Mouse (Mus musculus): ENCODE data around the gene Coro1b.

Gene Coro1b

GRCm38 (mm10) chr19:4144550-4145498 lies 3.6 kb upstream of the Coro1b start:
- peak; percentile 44 for DNase-seq

- no peak for DNase-seq
These were observed 2.5 kb upstream of the Coro1b start for GRCm38 (mm10) chr19:4145936-4146335.

DNA sequence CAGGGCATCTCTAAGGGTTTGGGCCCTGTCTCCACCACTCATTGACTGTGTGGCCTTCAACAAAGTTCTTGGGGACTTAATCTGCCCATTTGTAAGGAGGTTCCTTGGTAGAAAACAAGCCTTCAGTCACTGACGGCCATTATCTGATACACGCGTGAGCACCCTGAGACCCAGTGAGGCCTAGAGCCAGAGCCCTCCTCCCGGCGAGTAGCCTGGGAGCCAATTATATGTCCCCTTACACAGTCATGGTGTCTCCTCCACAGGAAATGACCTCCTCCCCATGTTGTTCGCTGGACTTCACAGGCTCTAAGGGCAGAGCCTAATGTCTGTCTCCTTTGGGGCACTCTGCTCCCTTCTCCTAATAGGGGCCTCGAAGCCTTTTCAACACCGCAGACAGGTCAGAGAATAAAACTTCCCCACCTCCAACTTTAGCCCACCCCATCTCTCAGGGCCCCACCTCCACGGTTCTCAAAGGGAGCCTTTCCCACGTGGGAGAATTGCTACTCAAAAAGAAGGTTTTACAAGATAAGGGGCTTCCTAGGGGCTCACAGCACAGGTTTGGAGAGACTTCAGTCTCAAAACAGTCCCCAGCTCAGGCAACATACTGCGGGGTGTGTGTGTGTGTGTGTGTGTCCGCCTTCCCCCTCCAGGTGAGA lies 1.9 kb upstream of the Coro1b start:
- no peak for DNase-seq

- DNase-seq = no peak
These were observed 1.4 kb upstream of the Coro1b start for GRCm38 (mm10) chr19:4147022-4147405.

DNA sequence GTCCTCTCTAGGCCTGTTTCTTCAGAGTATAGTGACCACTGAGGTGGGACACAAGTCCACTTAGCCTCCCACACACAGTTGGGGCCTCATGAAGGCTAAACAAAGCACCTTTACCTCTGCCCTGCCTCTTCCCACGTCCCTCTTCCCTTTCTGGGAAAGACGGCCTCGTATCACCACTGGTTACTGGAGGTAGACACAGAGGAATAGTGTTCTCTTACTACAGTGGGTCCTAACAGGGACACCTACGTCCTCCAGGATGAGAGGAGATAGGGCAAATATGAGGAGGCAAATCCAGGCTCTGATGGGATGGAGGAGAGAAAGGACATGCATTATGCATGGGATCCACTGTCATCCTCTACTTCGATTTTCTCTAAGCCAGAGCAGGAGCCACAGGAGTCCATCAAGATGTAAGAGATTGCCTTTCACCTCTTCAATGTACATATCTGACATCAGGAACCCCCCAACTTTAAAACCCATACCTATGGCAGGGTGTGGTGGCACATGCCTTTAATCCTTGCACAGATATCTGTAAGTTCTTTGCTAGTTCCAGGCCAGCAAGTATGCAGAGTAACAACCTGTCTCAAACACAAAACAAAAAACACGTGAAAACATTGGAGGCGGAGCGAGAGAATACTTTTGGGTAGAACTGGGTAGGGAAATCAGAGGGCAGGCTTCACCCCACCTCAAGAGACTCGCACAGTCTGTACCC lies 483 bp upstream of the Coro1b start:
- no peak for DNase-seq

DNA sequence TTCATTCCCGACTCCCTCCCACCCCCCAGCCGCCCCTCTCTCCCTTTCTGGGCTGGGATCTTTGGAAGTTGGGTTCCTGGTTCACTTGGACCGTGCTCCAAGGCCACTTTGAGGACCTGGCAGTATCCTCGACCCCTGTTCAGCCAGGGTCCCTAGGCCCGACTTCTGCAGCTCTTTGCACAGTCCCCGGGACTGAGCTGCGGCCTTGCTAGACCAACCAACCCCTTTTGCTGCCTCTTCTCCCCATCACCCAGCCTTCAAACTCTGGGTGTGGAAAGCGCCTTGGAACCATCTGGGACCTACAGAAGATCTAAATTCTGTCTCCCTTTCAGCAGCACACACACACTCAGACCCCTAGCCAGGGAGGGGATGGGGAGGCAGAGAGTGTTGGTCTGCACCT lies 400 bp downstream of the Coro1b start:
- DNase-seq = no peak

- DNase-seq = no peak
These were observed 864 bp downstream of the Coro1b start for GRCm38 (mm10) chr19:4149283-4149682.

DNA sequence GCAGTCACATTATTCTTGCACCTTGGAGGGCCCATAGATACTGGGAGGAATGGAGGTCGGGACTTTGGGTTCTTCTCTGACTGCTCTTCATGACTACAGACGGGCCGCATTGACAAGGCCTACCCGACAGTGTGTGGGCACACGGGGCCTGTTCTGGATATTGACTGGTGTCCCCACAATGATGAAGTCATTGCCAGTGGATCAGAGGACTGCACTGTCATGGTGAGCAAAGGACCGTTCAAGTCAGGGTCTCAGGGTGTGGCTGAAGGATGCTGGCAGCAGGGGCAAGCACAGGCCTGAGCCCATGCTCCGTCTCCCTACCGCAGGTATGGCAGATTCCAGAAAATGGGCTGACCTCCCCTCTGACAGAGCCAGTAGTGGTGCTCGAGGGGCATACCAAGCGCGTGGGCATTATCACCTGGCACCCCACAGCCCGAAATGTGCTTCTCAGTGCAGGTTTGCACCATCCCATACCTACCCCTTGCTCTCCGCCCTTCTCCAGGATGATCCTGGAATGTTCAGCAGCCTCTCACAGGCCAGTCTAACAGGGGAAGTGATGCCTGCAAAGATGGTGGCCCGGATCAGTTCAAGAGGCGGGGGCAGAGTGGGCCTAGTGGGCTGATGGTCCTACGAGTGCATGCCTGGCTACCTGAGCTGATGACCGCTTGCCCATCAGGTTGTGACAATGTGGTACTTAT lies 1.5 kb downstream of the Coro1b start:
- no peak for DNase-seq

DNA sequence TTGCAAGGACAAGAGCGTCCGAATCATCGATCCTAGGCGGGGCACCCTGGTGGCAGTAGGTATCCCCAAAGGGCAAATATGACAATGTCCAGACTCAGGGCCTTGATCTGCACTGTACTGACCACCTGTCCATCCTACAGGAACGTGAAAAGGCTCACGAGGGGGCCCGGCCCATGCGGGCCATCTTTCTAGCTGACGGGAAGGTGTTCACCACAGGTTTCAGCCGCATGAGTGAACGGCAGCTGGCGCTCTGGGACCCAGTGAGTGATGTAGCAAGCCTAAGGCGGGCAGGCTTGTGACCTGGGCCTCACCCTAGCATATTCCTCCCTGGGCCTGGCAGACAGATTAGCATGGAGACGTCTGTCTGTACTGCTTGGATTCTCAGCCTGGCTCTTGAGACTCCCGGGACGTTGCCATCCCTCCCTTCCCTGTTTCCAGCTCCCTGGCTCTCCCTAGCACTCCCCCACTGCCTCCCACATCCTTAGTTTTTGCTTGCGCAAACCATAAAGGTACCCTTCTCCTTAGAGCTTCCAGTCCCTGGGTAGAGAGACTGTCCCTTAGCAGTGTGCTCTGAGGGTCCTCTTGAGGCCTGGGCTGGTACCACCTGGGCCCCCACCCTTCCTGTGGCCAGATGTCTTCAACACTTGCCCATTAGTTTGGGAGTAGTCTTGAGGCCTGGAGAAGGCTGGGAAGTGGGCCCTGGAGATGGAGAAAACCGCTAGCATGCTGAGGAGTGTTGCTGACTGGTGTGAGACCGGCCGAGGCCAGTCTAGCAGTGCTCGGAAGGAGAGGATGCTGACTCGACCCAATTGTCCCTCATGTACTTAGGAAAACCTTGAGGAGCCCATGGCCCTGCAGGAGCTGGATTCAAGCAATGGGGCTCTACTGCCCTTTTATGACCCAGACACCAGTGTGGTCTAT lies 2.4 kb downstream of the Coro1b start:
- no peak for DNase-seq

GRCm38 (mm10) chr19:4151488-4151860 lies 3.1 kb downstream of the Coro1b start:
- no peak for DNase-seq

- no peak for DNase-seq
These were observed 3.5 kb downstream of the Coro1b start for GRCm38 (mm10) chr19:4151898-4152297.

GRCm38 (mm10) chr19:4152445-4153231 lies 4.2 kb downstream of the Coro1b start:
- DNase-seq = no peak

DNA sequence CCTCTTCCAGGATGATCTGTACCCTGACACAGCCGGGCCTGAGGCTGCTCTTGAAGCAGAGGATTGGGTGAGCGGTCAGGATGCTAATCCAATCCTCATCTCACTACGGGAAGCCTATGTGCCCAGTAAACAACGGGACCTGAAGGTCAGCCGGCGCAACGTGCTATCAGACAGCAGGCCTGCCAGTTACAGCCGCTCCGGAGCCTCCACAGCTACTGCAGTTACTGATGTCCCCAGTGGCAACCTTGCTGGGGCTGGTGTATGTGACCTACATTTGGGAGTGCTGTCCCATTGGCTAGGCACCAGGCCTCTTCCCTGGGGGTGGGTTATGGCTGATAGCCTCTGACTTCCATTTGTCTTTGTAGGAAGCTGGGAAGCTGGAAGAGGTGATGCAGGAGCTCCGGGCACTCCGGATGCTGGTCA lies 4.8 kb downstream of the Coro1b start, which contains the start of gene Ptprcap:
Gene Ptprcap, plus strand, starts transcription at position 373 of the 423 bp plus-strand sequence.
- DNase-seq = no peak

DNA sequence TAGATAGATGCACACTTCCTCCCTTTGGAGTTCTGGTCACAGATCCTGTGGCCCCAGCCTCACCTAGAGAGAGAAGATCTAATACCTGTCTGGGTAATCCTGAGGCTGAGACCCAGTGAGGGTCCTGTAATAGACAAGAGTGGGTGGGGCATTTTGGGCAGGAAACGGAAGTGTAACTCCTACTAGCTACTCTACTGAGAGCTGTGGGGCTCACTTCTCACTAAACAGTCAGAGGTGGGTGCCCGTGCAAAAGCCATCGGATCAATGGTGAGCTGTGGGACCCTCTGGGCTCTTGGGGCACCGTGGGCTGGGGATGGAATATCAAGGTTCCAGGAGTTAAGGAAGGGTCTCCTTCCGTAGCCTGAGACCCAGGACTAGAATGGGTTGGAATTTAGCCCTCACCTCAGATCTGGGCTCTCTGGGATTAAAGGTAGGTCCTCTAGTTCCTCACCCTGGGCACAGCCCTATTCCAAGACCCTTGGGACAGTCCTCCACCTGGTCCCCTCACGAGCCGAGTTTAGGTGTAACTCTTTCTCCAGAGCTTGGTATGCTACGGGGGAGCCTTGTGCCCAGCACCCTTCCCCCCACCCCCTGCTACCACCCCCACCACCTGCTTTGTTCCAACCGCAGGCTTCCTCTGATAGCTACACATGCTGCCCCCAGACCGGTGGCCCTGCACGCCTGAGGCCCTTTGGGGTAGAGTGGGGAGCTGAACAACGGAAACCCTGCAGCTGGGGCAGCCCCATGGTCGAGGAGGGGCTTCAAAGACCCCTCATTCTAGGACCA lies 6.2 kb downstream of the Coro1b start:
- no peak for DNase-seq

- DNase-seq = no peak
These were observed 7.0 kb downstream of the Coro1b start for GRCm38 (mm10) chr19:4155223-4156072.

DNA sequence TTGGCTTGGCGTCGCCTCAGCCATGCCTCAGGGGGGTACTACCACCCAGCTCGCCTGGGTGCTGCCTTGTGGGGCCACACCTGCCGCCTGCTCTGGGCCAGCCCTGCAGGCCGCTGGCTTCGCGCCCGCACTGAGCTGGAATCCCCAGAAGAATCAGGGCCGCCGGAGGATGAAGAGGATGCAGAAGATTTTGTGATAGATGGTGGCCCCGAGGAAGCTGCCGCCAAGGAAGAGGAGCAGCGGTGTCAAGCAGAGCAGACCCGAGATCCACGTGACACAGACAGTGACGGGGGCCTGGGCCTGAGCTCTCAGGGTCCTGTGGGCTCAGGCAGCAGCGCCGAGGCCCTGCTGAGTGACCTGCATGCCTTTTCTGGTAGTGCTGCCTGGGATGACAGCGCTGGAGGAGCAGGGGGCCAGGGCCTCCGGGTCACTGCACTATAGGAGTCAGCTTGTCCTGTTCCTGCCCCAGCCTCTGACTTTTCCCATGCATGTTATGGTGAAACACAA lies 7.7 kb downstream of the Coro1b start:
- DNase-seq = no peak

DNA sequence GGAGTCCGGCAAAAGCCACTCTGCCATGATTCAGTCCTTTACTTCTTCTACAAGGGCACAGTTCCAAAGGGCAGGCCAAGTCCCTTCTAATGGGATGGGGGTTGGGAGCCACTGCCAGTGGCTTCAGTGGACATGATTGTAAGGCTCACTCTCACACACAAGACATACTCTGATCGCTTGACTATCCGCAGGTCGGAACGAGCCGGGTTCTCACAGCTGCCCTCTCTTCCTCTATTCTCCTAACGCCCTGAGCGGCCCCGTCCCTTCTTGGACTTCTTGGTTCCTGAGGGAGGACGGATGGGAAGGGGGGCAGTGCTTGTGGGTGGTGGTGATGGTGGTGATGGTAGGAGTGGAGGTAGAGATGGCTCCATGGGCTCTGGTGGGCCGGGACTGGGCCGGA lies 8.4 kb downstream of the Coro1b start:
- DNase-seq = no peak

GRCm38 (mm10) chr19:4159049-4159448 lies 10.6 kb downstream of the Coro1b start:
- no peak for DNase-seq
